Mouse (Mus musculus) testis, adult 2 months (tissue): Measurements from ENCODE around the gene Ldlrad3.

ENCODE experiments used
- CTCF ChIP-seq: fragments of 200-500 bp; IDR thresholded peaks from 2 replicates; pipeline ENCODE4 v1.5.1; 2012; ENCODE audit warnings: low read depth, mild to moderate bottlenecking, inconsistent platforms, low read length, moderate library complexity; ENCODE audit not compliant: control insufficient read depth, insufficient read depth, insufficient replicate concordance
- POLR2A ChIP-seq: fragments of 200-500 bp; IDR thresholded peaks from 2 replicates; pipeline ENCODE4 v1.6.1; 2012; ENCODE audit warnings: low read depth, mild to moderate bottlenecking, inconsistent platforms, low read length, moderate library complexity; ENCODE audit not compliant: control insufficient read depth

- TF ChIP-seq POLR2A, result no peak
- no peak for TF ChIP-seq CTCF
These were observed 91.4 kb downstream of the Ldlrad3 start for GRCm38 (mm10) chr2:102094773-102095172.
